Mouse (Mus musculus) thymus, adult 2 months (tissue): ENCODE data around the gene Bex4. TPM values are rescaled to one million over a fixed set of nuclear protein-coding genes. Genes with fewer than 3 reads are reported as not detected.
"Not testable (repeated sequence)": the region's sequence is repeated elsewhere in the genome, so short reads cannot be mapped to it uniquely, and the experiment has no call there.

ENCODE experiments used
- DNase-seq: peaks from one replicate; pipeline ENCODE4 v3.0.0; 2021
- H3K27ac ChIP-seq: fragments of 200-500 bp; 2 replicates; pipeline ENCODE4 v1.5.1; 2012; ENCODE audit warnings: low read length, control low read depth; ENCODE audit not compliant: control insufficient read depth, insufficient read depth
- H3K27me3 ChIP-seq: fragments of 200-500 bp; 2 replicates; pipeline ENCODE4 v1.6.1; 2012; ENCODE audit warnings: mild to moderate bottlenecking, low read length, moderate library complexity, mixed read lengths; ENCODE audit not compliant: control insufficient read depth, insufficient read depth
- H3K36me3 ChIP-seq: fragments of 200-500 bp; 2 replicates; pipeline ENCODE4 v1.6.1; 2012; ENCODE audit warnings: mild to moderate bottlenecking, low read length, moderate library complexity; ENCODE audit not compliant: control insufficient read depth, insufficient read depth
- H3K4me1 ChIP-seq: fragments of 200-500 bp; replicated peaks from 2 replicates; pipeline ENCODE4 v1.6.1; 2012; ENCODE audit warnings: low read length; ENCODE audit not compliant: control insufficient read depth, insufficient read depth
- H3K4me3 ChIP-seq: fragments of 200-500 bp; 2 replicates; pipeline ENCODE4 v1.5.1; 2012; ENCODE audit warnings: mild to moderate bottlenecking, low read length, control low read depth, moderate library complexity; ENCODE audit not compliant: control insufficient read depth, insufficient read depth
- CTCF ChIP-seq: fragments of 200-500 bp; IDR thresholded peaks from 2 replicates; pipeline ENCODE4 v1.5.1; 2012; ENCODE audit warnings: mild to moderate bottlenecking, control low read depth, low read length, moderate library complexity, borderline replicate concordance; ENCODE audit not compliant: control insufficient read depth, poor library complexity, insufficient read depth; ENCODE audit errors: extremely low read depth
- POLR2A ChIP-seq: fragments of 200-500 bp; IDR thresholded peaks from 2 replicates; pipeline ENCODE4 v1.6.1; 2012; ENCODE audit warnings: mild to moderate bottlenecking, low read length, control low read depth, moderate library complexity; ENCODE audit not compliant: control insufficient read depth, poor library complexity, insufficient read depth; ENCODE audit errors: extremely low read depth
- WGBS: fragments of 180-500 bp; shearing (Covaris S2); methylation state at CpG from one replicate; pipeline ENCODE4 v1.1.7; 2018; 5-methylcytosine and 5-hydroxymethylcytosine counted together
- polyA plus RNA-seq: library from polyadenylated mRNA; depleted of rRNA; stranded (reverse); fragments of >200 nt; gene quantifications from 2 replicates; pipeline ENCODE4 v1.2.3, GENCODE M21; 2012; rRNA removed

The Bex4 gene
- not detected in 2 replicates for polyA plus RNA-seq

DNA sequence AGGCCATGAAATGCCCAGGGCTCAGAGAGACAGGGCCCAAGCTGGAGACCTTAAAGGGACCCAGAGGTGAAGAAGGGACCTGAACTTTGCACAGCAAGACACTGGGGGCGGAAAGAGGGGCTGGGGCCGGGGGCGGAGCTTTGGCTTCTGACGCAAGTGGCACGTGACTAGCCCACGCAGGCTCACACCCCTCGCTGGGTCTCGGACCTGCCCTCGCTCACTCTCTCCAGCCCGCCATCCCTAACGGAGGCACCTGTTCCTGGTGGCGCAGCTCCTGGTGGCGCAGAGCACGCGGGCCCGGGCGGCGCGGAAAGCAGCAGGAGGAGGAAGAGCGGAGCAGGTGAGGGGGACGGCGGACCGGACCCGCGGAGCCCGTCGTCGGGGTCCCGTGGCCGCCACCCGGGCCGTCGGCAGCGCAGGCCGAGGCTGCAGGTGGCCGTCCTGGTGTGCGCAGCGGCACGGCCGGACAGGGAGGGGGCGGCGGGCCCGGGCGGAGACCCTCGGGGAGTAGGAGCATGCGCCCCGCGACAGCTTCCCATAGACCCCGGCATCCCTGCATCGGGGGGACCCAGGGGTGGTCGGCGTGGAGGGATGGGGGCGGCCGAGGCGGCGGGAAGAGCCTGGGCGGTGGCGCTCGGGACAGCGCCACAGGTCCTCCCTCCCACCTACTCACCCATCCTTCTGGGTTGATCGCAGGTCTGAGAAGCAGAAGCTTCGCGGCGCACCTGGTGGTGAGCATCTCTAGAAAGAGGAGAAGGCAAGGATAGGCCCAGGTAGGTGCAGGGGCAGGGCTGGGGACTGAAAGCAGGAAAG is at the start of gene Bex4:
Gene Bex4, plus strand, starts transcription at position 170 of the 813 bp plus-strand sequence.
- H3K4me1 ChIP-seq, H3K27ac ChIP-seq, H3K4me3 ChIP-seq, H3K27me3 ChIP-seq, H3K36me3 ChIP-seq, DNase-seq: not testable (repeated sequence)
- 0% methylated on average over 9 of the region's 64 CpGs for WGBS

DNA sequence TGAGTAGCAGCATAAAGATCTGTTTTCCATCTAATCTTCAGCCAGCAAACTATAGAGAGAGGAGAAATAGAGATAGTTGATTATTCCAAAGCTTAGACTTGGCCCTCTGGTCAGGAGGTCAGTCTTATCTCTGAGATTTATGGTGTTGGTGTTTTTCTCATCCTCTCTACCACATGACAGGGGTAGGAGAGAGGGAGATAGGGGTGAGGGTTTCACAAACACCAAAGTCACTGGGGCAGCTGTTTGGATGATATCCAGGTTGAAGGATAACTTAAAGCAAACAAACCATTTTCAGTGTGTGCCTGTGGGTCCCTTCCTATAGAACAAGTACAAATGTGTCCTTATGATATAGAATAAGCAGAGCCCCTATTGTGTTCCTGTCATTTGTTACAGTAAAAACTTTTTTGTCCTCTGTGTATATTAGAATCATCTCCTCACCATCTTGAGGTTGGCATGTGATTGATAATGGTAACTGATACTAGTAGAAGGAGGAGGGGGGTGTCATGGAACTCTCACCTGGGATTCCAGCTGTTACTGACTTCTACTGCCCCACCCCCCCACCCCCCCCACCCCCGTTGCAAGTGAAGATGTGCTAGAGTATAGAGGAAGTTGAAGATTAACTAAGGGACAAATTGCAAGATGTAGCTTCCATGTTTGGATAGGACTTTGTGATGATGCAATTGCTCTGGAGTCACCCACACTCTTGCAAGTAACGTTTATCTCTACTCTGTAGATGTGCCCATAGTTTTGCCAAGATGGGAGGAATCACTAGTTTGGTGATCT is 46.1 kb upstream of the Bex4 start:
- Histone ChIP-seq H3K36me3 (no peaks in the 10 kb centered on the region), H3K27me3 (no peaks in the 10 kb centered on the region), H3K27ac (no peak overlapping the region), H3K4me1 (no peaks in the 10 kb centered on the region), H3K4me3 (no peak overlapping the region)
- WGBS = 55% methylated on average over 2 of the region's 2 CpGs
- DNase-seq = no peak
- no peak for TF ChIP-seq POLR2A
- no peak for TF ChIP-seq CTCF

DNA sequence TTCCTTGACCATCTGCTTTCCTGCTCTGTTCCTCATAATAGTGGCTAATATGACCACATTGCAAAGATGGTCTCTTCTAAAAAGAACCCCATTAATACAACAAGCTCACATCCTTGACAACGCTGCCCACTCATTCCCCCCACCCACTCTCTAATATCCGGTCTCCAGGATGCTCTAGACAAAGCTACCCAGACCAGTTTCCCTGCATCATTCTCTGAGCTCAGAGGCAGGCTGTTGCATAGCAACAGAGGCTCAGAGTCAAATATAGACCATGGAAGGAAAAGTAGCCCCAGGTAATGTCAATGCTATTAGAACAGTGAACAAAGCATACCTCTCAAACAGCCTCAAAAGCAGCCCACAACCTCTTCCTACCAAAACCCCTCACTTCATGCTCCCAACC is 44.4 kb upstream of the Bex4 start:
- Histone ChIP-seq H3K36me3 (no peaks in the 10 kb centered on the region), H3K27me3 (no peaks in the 10 kb centered on the region), H3K4me1 (no peaks in the 10 kb centered on the region), H3K4me3 (no peak overlapping the region), H3K27ac (no peak overlapping the region)
- WGBS = 53% methylated on average over 2 of the region's 2 CpGs
- TF ChIP-seq CTCF = no peak
- TF ChIP-seq POLR2A = no peak
- DNase-seq = no peak

DNA sequence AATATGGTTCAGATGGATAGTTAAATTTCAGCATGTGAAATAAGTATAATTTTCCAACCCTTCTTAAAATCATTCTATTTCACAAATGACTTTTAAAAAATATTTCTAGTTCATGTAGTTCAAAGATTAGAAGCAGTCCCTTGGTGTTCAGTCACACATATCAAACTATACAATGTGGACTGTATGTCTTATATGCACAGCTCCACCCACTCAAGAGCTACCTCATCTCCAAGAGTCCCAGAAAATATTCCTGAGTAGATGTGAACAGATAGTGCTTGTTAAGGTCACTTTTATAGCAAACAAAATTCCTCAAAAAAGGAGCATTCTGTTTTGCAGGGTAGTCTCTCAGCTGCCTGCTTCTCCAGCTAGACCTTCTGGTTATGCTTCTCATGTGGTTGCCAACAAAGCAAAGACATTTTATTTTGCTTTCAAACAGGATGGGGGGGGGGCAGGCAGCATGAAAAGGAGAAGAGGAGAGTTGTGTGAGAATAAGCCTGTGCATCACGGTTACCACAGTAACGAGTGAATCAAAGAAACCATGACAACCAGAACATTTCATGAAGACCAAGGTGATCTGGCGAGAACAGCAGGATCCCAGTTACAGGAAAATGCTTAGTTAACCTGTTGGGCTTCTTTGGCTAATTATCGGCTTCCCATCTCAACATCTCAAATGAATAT is 34.6 kb upstream of the Bex4 start:
- Histone ChIP-seq H3K27ac (no peak overlapping the region), H3K4me3 (no peak overlapping the region), H3K36me3 (no peaks in the 10 kb centered on the region), H3K4me1 (no peaks in the 10 kb centered on the region), H3K27me3 (no peaks in the 10 kb centered on the region)
- TF ChIP-seq CTCF (no peak), POLR2A (no peak)
- WGBS = 47% methylated on average over 4 of the region's 4 CpGs
- no peak for DNase-seq

DNA sequence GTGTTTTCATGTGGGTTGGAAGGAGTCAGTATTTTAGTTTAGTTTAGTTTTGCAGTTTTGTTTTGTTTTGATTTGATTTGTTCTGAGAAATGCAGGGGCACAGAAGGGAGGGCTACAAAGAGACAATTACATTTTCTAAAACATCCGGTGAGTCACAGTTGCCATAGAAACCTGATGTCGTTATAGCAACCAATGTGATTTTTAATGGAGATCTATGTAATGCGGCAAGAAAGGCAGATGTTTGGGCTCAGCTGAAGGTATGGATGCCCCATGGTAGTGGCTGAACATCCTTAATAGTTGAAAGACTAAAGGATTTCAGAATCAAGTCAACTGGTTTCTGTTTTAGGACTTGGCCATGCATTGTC is 34.1 kb upstream of the Bex4 start:
- Histone ChIP-seq H3K27me3 (no peaks in the 10 kb centered on the region), H3K4me3 (no peak overlapping the region), H3K27ac (no peak overlapping the region), H3K4me1 (no peaks in the 10 kb centered on the region), H3K36me3 (no peaks in the 10 kb centered on the region)
- DNase-seq = no peak
- TF ChIP-seq CTCF (no peak), POLR2A (no peak)
- WGBS = 69% methylated on average over 3 of the region's 3 CpGs

DNA sequence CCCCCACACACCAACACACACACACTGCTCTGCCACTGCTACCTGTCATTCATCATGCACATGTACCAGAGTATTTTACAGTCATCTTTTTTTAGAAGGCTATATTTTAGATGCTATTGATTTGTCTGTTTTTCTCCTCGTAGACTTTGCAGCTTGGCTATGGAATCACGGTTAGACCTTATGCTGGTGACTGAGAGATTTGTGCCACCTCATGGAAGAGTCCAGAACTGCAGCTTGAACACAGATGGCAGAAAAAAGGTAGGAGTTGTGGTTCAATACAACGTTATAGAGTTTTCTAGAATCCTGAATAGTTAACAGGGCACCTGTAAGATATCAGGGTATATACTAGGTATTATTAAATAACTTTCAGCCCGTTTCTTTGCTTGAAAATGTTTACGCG is 30.9 kb upstream of the Bex4 start:
- Histone ChIP-seq H3K36me3 (no peaks in the 10 kb centered on the region), H3K4me3 (no peak overlapping the region), H3K27me3 (no peaks in the 10 kb centered on the region), H3K4me1 (no peaks in the 10 kb centered on the region), H3K27ac (no peak overlapping the region)
- TF ChIP-seq CTCF (no peak), POLR2A (no peak)
- peak; percentile 8 for DNase-seq
- 38% methylated on average over 6 of the region's 6 CpGs for WGBS
